Mouse (Mus musculus): ENCODE data around the gene Slc15a2. TPM values are rescaled to one million over a fixed set of nuclear protein-coding genes. Genes with fewer than 3 reads are reported as not detected.

The Slc15a2 gene
- polyA plus RNA-seq, 1 experiment from 2014 or later, result 6.6 TPM

DNA sequence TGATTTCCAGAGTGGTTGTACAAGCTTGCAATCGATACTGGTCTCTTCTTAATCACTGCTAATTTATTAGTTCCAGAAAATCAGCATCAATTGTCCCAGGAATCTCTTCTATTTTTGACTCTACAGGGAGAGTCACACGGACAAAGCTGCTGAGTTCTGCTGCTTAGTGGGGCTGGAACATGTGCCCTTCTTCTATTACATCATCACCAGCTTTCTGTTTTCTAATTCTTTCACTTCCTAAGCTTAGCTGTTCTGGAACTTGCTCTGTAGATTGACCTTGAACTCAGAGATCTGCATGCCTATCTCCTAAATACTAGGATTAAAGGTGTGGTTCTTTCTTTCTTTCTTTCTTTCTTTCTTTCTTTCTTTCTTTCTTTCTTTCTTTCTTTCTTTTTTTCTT lies 13.6 kb upstream of the Slc15a2 start:
- no peak for ATAC-seq (ENCODE audit: low FRiP score)
- Histone ChIP-seq H3K36me3 (no peaks in the 10 kb centered on the region), H3K4me3 (no peak overlapping the region), H3K9ac (no peak overlapping the region), H3K27me3 (no peaks in the 10 kb centered on the region), H3K27ac (no peak overlapping the region), H3K9me3 (replicated peaks) (no peaks in the 10 kb centered on the region), H3K4me1 (no peaks in the 10 kb centered on the region), H3K4me2 (replicated peaks) (no peak overlapping the region)
- 86% methylated on average over 2 of the region's 2 CpGs for WGBS

DNA sequence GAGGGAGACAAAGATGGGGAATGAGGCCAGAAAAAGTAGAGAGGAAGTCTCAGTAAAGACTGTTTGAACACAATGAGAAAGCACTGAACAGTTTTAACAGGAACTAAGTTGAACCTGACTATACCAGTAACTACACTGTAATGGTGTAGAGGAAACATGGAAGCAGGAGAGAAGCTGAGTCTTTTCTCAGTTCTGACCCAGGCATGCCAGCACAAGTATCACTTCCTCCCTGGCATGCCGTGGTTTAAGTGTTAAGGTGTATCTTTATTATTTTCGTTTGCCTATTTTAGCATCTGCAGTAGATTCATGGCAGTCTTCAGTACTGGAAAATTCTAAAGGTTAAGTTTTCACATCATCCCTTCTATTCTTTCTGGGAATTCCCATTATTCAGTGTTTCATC lies 10.2 kb upstream of the Slc15a2 start:
- no peaks in the 10 kb centered on the region for H3K9me3 ChIP-seq (replicated peaks)
- H3K27ac ChIP-seq, result no peak overlapping the region
- 89% methylated on average over 2 of the region's 2 CpGs for WGBS
- H3K4me2 ChIP-seq (replicated peaks), result no peak overlapping the region
- H3K27me3 ChIP-seq, result no peaks in the 10 kb centered on the region
- ATAC-seq (ENCODE audit: low FRiP score), result no peak
- no peak overlapping the region for H3K9ac ChIP-seq
- no peaks in the 10 kb centered on the region for H3K36me3 ChIP-seq
- no peak overlapping the region for H3K4me3 ChIP-seq
- H3K4me1 ChIP-seq, result no peaks in the 10 kb centered on the region

DNA sequence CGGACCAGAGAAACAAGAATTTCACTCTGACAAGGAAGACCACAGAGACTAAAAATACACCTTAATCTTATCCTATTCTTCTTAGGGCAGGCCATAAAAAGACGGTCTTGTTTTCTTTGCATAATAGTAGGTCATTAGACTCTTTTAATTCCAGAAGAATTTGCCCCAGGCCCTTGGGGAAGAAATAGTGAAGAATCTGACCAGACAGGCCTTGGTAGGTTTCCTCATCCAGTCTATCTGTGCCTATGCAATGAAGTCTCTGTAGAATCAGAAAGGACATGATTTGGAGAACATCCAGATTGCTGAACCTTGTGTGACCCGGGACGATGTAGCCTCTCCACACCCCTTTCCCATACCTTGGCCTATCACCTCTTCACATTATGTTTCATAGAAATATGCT lies 5.4 kb upstream of the Slc15a2 start:
- 83% methylated on average over 4 of the region's 4 CpGs for WGBS
- Histone ChIP-seq H3K27me3 (no peaks in the 10 kb centered on the region), H3K27ac (no peak overlapping the region), H3K4me1 (no peaks in the 10 kb centered on the region), H3K9ac (no peak overlapping the region), H3K4me3 (no peak overlapping the region), H3K36me3 (no peaks in the 10 kb centered on the region), H3K4me2 (replicated peaks) (no peak overlapping the region), H3K9me3 (replicated peaks) (no peaks in the 10 kb centered on the region)
- no peak for ATAC-seq (ENCODE audit: low FRiP score)

DNA sequence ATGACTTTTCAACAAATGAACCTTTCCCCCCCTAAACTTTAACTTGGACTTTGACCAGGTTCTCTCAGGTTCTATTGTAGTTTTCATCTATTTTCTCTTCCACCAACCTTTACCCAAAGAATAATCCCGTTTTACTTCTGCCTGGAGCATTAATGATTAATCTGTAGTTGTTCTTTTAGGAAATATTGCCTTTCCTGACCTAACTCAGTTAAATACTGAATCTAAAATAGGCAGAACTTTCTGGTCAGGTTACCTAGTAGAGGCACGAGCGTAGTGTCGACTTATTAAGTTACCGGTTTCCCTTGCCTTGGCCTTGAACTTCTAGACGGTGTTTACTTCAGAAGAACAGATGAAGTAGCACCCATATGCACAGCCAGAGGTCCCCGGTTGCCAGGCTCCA lies 1.7 kb upstream of the Slc15a2 start:
- no peak overlapping the region for H3K27ac ChIP-seq
- H3K4me1 ChIP-seq, result no peaks in the 10 kb centered on the region
- H3K9ac ChIP-seq, result no peak overlapping the region
- WGBS, result 89% methylated on average over 7 of the region's 7 CpGs
- H3K27me3 ChIP-seq, result no peaks in the 10 kb centered on the region
- no peak overlapping the region for H3K4me2 ChIP-seq (replicated peaks)
- H3K36me3 ChIP-seq, result no peaks in the 10 kb centered on the region
- H3K4me3 ChIP-seq, result no peak overlapping the region
- H3K9me3 ChIP-seq (replicated peaks), result no peaks in the 10 kb centered on the region
- no peak for ATAC-seq (ENCODE audit: low FRiP score)

DNA sequence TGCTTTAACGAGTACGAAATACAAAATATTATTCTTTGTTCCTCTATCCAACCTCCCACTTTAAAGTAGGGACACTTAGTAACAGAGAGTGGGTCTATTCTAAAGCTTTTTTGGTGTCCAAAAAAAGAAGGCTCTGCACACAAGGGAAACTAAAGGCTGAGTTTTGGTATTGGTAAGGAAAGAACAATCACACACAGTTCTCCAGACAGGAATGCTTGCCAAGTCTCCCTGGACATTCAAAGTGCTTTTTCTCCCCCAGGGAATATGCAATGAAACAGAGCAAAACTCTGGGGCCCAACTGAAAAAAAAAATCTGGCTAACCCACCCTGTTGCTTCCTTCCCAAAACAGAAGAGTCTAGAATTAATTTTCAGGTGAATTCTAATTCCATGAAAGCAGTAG lies 616 bp downstream of the Slc15a2 start:
- 94% methylated on average over 2 of the region's 2 CpGs for WGBS
- Histone ChIP-seq H3K36me3 (no peaks in the 10 kb centered on the region), H3K4me3 (no peak overlapping the region), H3K27me3 (no peaks in the 10 kb centered on the region), H3K9ac (no peak overlapping the region), H3K4me2 (replicated peaks) (no peak overlapping the region), H3K9me3 (replicated peaks) (no peaks in the 10 kb centered on the region), H3K4me1 (no peaks in the 10 kb centered on the region), H3K27ac (no peak overlapping the region)
- ATAC-seq (ENCODE audit: low FRiP score), result no peak

DNA sequence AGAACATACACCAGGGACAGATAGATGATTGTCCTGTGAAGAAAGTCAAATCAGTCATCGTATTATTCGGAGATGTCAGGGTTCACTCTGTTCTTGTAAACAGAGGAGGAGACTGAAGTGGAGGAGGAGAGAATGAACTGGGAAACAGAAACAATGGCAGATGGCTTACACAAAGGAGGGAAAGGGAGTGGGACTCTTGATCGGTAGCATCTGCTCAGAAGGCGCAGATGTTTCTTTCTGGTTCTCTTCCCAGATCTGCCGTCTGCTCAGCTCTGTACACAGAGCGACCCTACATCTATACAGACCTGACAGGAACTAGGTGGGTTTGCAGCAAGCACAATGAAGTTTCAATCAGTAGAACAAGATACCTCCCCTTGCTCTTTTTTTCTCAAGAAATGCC lies 9.1 kb downstream of the Slc15a2 start:
- Histone ChIP-seq H3K27me3 (no peaks in the 10 kb centered on the region), H3K4me2 (replicated peaks) (no peak overlapping the region), H3K4me1 (no peaks in the 10 kb centered on the region), H3K36me3 (no peaks in the 10 kb centered on the region), H3K9me3 (replicated peaks) (no peaks in the 10 kb centered on the region), H3K9ac (no peak overlapping the region), H3K4me3 (no peak overlapping the region), H3K27ac (no peak overlapping the region)
- 72% methylated on average over 6 of the region's 6 CpGs for WGBS
- ATAC-seq (ENCODE audit: low FRiP score), result no peak

DNA sequence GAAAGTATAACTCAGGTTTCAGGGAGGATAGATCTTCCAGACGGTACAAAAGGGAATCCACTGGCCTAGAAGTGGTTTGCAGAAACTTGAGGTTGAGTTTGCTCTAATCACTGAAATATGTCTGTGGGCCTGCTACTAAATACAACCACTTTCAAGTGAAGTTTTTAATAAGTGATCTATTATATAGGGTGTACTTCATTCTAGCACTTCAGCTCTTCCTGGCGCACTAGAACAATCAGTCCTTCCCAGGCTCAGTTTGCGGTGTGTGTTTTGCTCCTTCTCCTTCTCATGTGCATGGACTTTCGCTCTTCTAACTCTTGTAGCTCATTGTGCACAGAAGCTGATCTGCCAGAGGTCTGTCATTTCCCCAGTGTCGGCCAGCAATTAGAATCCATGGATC lies 11.8 kb downstream of the Slc15a2 start:
- no peaks in the 10 kb centered on the region for H3K4me1 ChIP-seq
- no peaks in the 10 kb centered on the region for H3K36me3 ChIP-seq
- WGBS, result 94% methylated on average over 5 of the region's 5 CpGs
- H3K9ac ChIP-seq, result no peak overlapping the region
- H3K9me3 ChIP-seq (replicated peaks), result no peaks in the 10 kb centered on the region
- no peaks in the 10 kb centered on the region for H3K27me3 ChIP-seq
- no peak overlapping the region for H3K27ac ChIP-seq
- no peak for ATAC-seq (ENCODE audit: low FRiP score)
- H3K4me3 ChIP-seq, result no peak overlapping the region
- no peak overlapping the region for H3K4me2 ChIP-seq (replicated peaks)

DNA sequence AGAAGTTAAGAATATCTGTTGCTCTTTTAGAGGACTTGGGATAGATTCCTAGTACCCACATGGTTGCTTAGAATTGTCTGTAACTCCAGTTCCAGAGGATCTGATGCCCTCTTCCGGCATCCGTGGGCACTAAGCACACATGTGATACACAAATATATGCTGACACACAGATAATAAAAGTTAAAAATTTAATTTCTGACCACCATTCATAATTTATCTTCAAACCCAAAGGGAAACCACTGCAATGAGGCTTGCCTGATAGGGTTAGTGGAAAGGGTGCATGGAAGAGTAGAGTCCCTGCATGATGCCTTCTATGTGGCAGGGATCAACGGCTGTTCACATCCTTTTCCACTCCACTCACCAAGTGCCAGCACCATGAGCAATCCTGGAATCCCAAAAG lies 13.1 kb downstream of the Slc15a2 start:
- Histone ChIP-seq H3K4me2 (replicated peaks) (no peak overlapping the region), H3K9me3 (replicated peaks) (no peaks in the 10 kb centered on the region), H3K9ac (no peak overlapping the region), H3K36me3 (no peaks in the 10 kb centered on the region), H3K4me1 (no peaks in the 10 kb centered on the region), H3K4me3 (no peak overlapping the region), H3K27me3 (no peaks in the 10 kb centered on the region), H3K27ac (no peak overlapping the region)
- ATAC-seq (ENCODE audit: low FRiP score), result no peak
- WGBS, result 96% methylated on average over 3 of the region's 3 CpGs

DNA sequence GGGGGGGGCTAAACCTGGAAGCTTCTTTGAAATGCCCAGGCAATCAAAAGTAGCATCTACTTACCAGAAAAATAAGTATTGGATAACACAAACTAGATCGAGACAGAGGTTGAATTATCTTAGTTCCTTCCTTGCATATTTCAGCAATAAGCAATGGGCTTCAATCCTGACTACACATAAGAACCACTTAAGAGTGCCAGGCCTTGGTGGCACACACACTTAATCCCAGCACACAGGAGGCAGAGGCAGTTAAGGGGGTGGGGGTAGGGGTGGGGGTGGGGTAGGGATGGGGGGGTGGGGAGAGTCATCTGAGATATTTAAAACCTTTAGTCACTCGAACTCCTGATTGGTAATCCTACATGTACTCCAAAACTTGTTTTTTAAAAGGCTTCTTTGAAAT lies 13.5 kb downstream of the Slc15a2 start:
- ATAC-seq (ENCODE audit: low FRiP score), result no peak
- Histone ChIP-seq H3K9me3 (replicated peaks) (no peaks in the 10 kb centered on the region), H3K27me3 (no peaks in the 10 kb centered on the region), H3K36me3 (no peaks in the 10 kb centered on the region), H3K4me2 (replicated peaks) (no peak overlapping the region), H3K4me1 (no peaks in the 10 kb centered on the region), H3K9ac (no peak overlapping the region), H3K4me3 (no peak overlapping the region), H3K27ac (no peak overlapping the region)
- 76% methylated on average over 2 of the region's 2 CpGs for WGBS

DNA sequence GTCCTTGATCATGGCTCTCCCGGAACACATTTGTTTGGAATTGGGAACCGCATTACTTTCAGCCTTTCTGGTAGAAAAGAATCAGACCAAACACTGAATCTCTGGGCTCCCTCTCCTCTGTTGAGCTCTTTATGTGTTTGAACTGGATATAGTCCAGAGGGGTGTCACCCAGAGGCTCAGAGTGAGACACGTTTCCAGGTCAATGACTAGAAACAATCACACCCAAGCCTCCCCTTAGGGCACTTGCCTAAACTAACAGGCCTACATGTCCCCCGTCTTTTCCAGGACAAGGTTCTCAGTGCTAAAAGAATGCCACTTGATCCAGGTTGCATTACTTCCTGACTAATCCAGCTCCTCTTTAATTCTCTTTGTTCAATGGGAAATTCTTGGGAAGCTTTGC lies 13.9 kb downstream of the Slc15a2 start:
- no peak for ATAC-seq (ENCODE audit: low FRiP score)
- Histone ChIP-seq H3K36me3 (no peaks in the 10 kb centered on the region), H3K27me3 (no peaks in the 10 kb centered on the region), H3K9me3 (replicated peaks) (no peaks in the 10 kb centered on the region), H3K4me2 (replicated peaks) (no peak overlapping the region), H3K9ac (no peak overlapping the region), H3K27ac (no peak overlapping the region), H3K4me1 (no peaks in the 10 kb centered on the region), H3K4me3 (no peak overlapping the region)
- 76% methylated on average over 4 of the region's 4 CpGs for WGBS

DNA sequence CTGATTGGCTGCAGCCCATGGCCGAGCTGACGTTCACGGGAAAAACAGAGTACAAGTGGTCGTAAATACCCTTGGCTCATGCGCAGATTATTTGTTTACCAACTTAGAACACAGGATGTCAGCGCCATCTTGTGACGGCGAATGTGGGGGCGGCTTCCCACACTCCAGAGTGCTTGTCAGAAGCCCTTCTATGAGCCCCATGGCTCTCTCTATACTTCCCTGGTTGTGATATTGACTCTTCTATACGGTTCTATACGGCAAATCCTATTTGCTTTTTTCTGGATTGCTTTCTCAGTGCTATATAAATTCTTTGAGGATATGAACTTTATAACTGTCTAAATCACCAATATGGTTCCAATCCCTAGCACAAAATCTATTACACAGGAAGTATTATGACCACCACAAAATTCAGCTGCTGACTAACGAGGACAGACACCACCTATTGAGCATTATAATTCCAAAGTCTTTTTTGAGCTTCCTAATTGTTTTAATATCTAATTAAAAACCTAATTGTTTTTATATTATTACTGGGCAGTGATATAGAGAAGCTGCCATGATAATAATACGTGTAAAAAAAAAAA lies 14.5 kb downstream of the Slc15a2 start:
- H3K9ac ChIP-seq, result no peak overlapping the region
- H3K27ac ChIP-seq, result no peak overlapping the region
- H3K27me3 ChIP-seq, result no peaks in the 10 kb centered on the region
- WGBS, result 78% methylated on average over 9 of the region's 13 CpGs
- ATAC-seq (ENCODE audit: low FRiP score), result no peak
- H3K36me3 ChIP-seq, result no peaks in the 10 kb centered on the region
- no peaks in the 10 kb centered on the region for H3K4me1 ChIP-seq
- H3K4me2 ChIP-seq (replicated peaks), result no peak overlapping the region
- no peak overlapping the region for H3K4me3 ChIP-seq
- H3K9me3 ChIP-seq (replicated peaks), result no peaks in the 10 kb centered on the region

DNA sequence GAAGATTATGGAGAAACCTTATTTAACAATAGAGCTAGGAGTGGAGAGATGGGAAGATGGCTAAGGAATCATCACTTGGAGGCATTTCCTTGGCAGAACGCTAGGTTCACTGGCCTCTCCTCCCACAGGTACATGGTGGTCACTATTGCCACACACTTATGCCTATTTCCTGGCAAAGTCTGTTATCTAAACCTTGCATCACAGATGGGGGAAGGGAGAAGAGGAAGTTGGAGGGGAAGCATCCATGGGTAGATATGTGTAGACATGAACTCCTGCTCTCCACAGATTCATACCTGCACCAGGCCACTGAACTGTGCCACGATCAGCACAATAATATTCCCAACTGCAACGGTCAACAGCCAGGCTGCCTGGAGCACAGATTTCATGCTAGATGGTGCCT lies 32.8 kb downstream of the Slc15a2 start:
- Histone ChIP-seq H3K27me3 (no peaks in the 10 kb centered on the region), H3K27ac (no peak overlapping the region), H3K36me3 (no peaks in the 10 kb centered on the region), H3K9ac (no peak overlapping the region), H3K9me3 (replicated peaks) (no peaks in the 10 kb centered on the region), H3K4me3 (no peak overlapping the region), H3K4me1 (no peaks in the 10 kb centered on the region), H3K4me2 (replicated peaks) (no peak overlapping the region)
- 93% methylated on average over 3 of the region's 3 CpGs for WGBS
- no peak for ATAC-seq (ENCODE audit: low FRiP score)

DNA sequence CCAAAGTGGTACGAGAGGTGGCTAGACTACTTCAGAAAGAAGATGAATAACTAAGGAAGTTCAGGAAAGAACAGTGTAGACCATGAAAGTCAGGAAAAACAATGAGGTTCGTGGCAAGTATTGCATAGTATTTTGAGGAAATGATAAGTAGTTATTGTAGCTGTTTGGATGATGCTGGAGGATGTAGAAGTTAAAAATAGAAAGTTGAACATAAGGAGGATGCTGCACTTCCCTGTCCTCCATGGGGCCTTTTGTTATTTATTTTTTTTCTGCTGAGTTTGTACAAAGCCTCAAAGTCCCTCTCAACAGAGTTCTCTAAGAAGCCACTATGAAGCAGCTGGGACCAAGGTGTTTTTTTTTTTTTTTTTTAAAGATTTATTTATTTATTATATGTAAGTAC lies 37.0 kb downstream of the Slc15a2 start:
- no peak for ATAC-seq (ENCODE audit: low FRiP score)
- 71% methylated on average over 2 of the region's 2 CpGs for WGBS
- H3K4me3 ChIP-seq, result no peak overlapping the region
- H3K27ac ChIP-seq, result no peak overlapping the region
- no peak overlapping the region for H3K4me2 ChIP-seq (replicated peaks)
- H3K4me1 ChIP-seq, result no peaks in the 10 kb centered on the region
- H3K9me3 ChIP-seq (replicated peaks), result no peaks in the 10 kb centered on the region
- no peaks in the 10 kb centered on the region for H3K36me3 ChIP-seq
- no peaks in the 10 kb centered on the region for H3K27me3 ChIP-seq
- H3K9ac ChIP-seq, result no peak overlapping the region

DNA sequence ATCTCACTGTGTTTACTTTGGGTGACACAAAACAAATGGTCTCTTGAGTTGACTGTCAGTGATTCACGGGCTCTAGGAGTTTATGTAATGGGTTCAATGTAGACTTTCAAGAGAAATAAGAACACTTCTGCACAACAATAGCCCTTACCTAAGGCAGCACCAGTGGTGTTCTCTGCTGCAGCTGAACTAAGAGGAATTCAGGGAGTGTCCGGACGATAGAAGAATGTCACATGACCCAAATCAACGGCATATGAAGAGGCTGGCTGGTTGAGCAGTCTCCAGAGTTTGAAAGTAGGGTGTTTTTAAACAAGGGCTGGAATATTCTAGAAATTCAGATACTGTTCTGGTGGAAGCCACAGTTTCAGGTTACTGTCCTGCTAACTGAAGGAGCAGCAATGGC lies 37.7 kb downstream of the Slc15a2 start:
- WGBS, result 83% methylated on average over 4 of the region's 4 CpGs
- H3K36me3 ChIP-seq, result no peaks in the 10 kb centered on the region
- no peak overlapping the region for H3K4me2 ChIP-seq (replicated peaks)
- no peak overlapping the region for H3K9ac ChIP-seq
- no peak overlapping the region for H3K27ac ChIP-seq
- H3K9me3 ChIP-seq (replicated peaks), result no peaks in the 10 kb centered on the region
- H3K27me3 ChIP-seq, result no peaks in the 10 kb centered on the region
- no peak for ATAC-seq (ENCODE audit: low FRiP score)
- H3K4me3 ChIP-seq, result no peak overlapping the region
- H3K4me1 ChIP-seq, result no peaks in the 10 kb centered on the region

Data from hindbrain, embryonic 12.5 days (tissue).